ENCODE assay signal across 21 mouse cellular contexts in genomic region chr10:52021231-52021630, GRCm38 (mm10). TPM values are rescaled to one million over a fixed set of nuclear protein-coding genes. Genes with fewer than 3 reads are reported as not detected.
DNase-seq lines count a peak whose midpoint lies in the region; ATAC-seq lines count a peak whose summit lies in the region.
"Had no signal": no experiment of that assay in that cellular context is flagged by ENCODE, and none has a peak within 500 bp of the region (broad histone marks: within the 10 kb centered on the region; RNA-seq: fewer than 3 reads in every experiment).

No protein-coding gene starts in this region.

- no peak overlapping the region for H3K4me3 ChIP-seq in embryonic facial prominence, embryonic 12.5 days
- no peak overlapping the region; the same call in 1 of the 2 replicates for H3K4me3 ChIP-seq in embryonic facial prominence, embryonic 10.5 days
- H3K4me3 ChIP-seq in heart, embryonic 15.5 days = 0 out of 2 replicates have a peak overlapping the region, but pooled peaks have one; percentile 56

- 1% methylated on average over 9 of the region's 9 CpGs for WGBS in embryonic facial prominence, embryonic 12.5 days
- 1% methylated on average over 9 of the region's 9 CpGs for WGBS in embryonic facial prominence, embryonic 10.5 days
- WGBS in heart, embryonic 15.5 days = 5% methylated on average over 9 of the region's 9 CpGs

- H3K9me3 ChIP-seq in embryonic facial prominence, embryonic 12.5 days = no peaks in the 10 kb centered on the region
- no peaks in the 10 kb centered on the region for H3K9me3 ChIP-seq in embryonic facial prominence, embryonic 10.5 days
- H3K9me3 ChIP-seq in heart, embryonic 15.5 days (replicated peaks) = no peaks in the 10 kb centered on the region
- H3K9me3 ChIP-seq: neural tube, embryonic 13.5 days had no signal

- no peak overlapping the region for H3K27ac ChIP-seq in embryonic facial prominence, embryonic 12.5 days
- H3K27ac ChIP-seq in embryonic facial prominence, embryonic 10.5 days (replicated peaks) = no peak overlapping the region
- no peak overlapping the region for H3K27ac ChIP-seq in heart, embryonic 15.5 days
- H3K27ac ChIP-seq: hindbrain, postnatal 0 days; neural tube, embryonic 13.5 days had no signal

- H3K36me3 ChIP-seq in embryonic facial prominence, embryonic 12.5 days = no peaks in the 10 kb centered on the region
- H3K36me3 ChIP-seq in embryonic facial prominence, embryonic 10.5 days (replicated peaks) = no peaks in the 10 kb centered on the region
- H3K36me3 ChIP-seq in heart, embryonic 15.5 days = no peaks in the 10 kb centered on the region
- H3K36me3 ChIP-seq: neural tube, embryonic 13.5 days had no signal

- H3K9ac ChIP-seq in embryonic facial prominence, embryonic 12.5 days = no peak overlapping the region
- H3K9ac ChIP-seq in heart, embryonic 15.5 days = no peak overlapping the region

- no peak for ATAC-seq in embryonic facial prominence, embryonic 12.5 days (ENCODE audit: insufficient number of reproducible peaks, insufficient read depth, low FRiP score, low TSS enrichment)
- ATAC-seq in heart, embryonic 15.5 days (replicated peaks; ENCODE audit: insufficient number of reproducible peaks, insufficient read depth, low FRiP score, low read depth) = no peak

- no peak for DNase-seq in embryonic facial prominence, embryonic 10.5 days (ENCODE audit: low spot score)
- no peak for DNase-seq in heart, adult 8-10 months (ENCODE audit: low spot score)
- peak; percentile 11 for DNase-seq in retina, postnatal 1 day
- DNase-seq in retina, embryonic 14.5 days (ENCODE audit: low spot score) = no peak
- no peak for DNase-seq in right cerebral cortex, postnatal 10 days (ENCODE audit: low spot score in 2 of 2)
- DNase-seq in Muller cell, postnatal 12 days (ENCODE audit: inconsistent ontology term) = no peak
- DNase-seq: cerebellum, adult 9-11 months; heart, postnatal 10 days; kidney, adult 18-20 months; kidney, postnatal 36 days; layer of hippocampus, adult 9-11 months; lung, adult 18-20 months; thymus, postnatal 25 days had no signal

- peak overlapping the region; percentile 86; the same call in 1 of the 2 replicates for H3K4me2 ChIP-seq in embryonic facial prominence, embryonic 12.5 days (replicated peaks)
- no peak overlapping the region; the same call in 1 of the 2 replicates for H3K4me2 ChIP-seq in heart, embryonic 15.5 days

- peaks cover 49% of the 10 kb centered on the region for H3K27me3 ChIP-seq in embryonic facial prominence, embryonic 12.5 days
- peaks cover 80% of the 10 kb centered on the region for H3K27me3 ChIP-seq in embryonic facial prominence, embryonic 10.5 days (replicated peaks; ENCODE audit: low read depth, poor library complexity, severe bottlenecking)
- H3K27me3 ChIP-seq in heart, embryonic 15.5 days = peaks cover 76% of the 10 kb centered on the region

- H3K4me1 ChIP-seq in embryonic facial prominence, embryonic 12.5 days = peaks cover 4% of the 10 kb centered on the region; the same call in 1 of the 2 replicates
- peaks cover 19% of the 10 kb centered on the region for H3K4me1 ChIP-seq in embryonic facial prominence, embryonic 10.5 days
- H3K4me1 ChIP-seq in heart, embryonic 15.5 days (replicated peaks) = peaks cover 15% of the 10 kb centered on the region

RNA-seq across cellular contexts. Expression of gene Vgll2, which starts 1.1 kb away (rescaled TPM):
- 8.7 and 12.0 TPM in 2 replicates for polyA plus RNA-seq in embryonic facial prominence, embryonic 12.5 days (2016; fragmentation: Nextera tagmentation; extraction: Ambion mirVana)
- 10.1 and 12.8 TPM in 2 replicates for polyA plus RNA-seq in embryonic facial prominence, embryonic 10.5 days (2016; fragmentation: Nextera tagmentation; extraction: Ambion mirVana)
- 0.19 and 0.56 TPM in 2 replicates for polyA plus RNA-seq in heart, embryonic 15.5 days (2015; fragmentation: Nextera tagmentation; extraction: Ambion mirVana)
- total RNA-seq in heart, adult 8-10 months (2022) = 1 to 10 TPM in 2 of 4 experiments, under 1 TPM in 2; 0.83 to 2.1 (median 1.1) TPM
- total RNA-seq: heart, postnatal 10 days; hindbrain, postnatal 0 days; liver, adult 2 months; megakaryocyte-erythroid progenitor cell, adult 5-6 weeks; MEL had no signal
- polyA plus RNA-seq: liver, adult 2 months; testis, adult 2 months had no signal
